ENCODE assay signal across 25 mouse cellular contexts in genomic region chr1:193733402-193733801, GRCm38 (mm10).
DNase-seq lines count a peak whose midpoint lies in the region; ATAC-seq and TF ChIP-seq lines count a peak whose summit lies in the region.
"Had no signal": no experiment of that assay in that cellular context is flagged by ENCODE, and none has a peak within 500 bp of the region (broad histone marks: within the 10 kb centered on the region; RNA-seq: fewer than 3 reads in every experiment).

No protein-coding gene starts in this region.

- TF ChIP-seq POLR2A in brain, embryonic 14.5 days (IDR thresholded peaks at IDR 0.05; ENCODE audit: borderline replicate concordance, extremely low read depth, insufficient read depth, insufficient read length, poor library complexity, severe bottlenecking), result no peak

- DNase-seq in midbrain, embryonic 10.5 days (ENCODE audit: low spot score), result no peak
- DNase-seq in adipocyte (ENCODE audit: low spot score), result peak; percentile 2
- DNase-seq in brain, embryonic 14.5 days (ENCODE audit: low read depth), result peak; percentile 57
- DNase-seq in testis, postnatal 14 days (ENCODE audit: low spot score), result no peak
- no peak for DNase-seq in Muller cell, postnatal 12 days (ENCODE audit: inconsistent ontology term)
- DNase-seq: adrenal gland, adult 2 months; adrenal gland, postnatal 36 days; cerebellum, adult 9-10 months; gastrocnemius, postnatal 14 days; kidney, adult 11 months; kidney, postnatal 25 days; right cerebral cortex, adult 18-20 months had no signal

- H3K4me2 ChIP-seq in forebrain, embryonic 13.5 days, result no peak overlapping the region
- no peak overlapping the region for H3K4me2 ChIP-seq in forebrain, embryonic 16.5 days (ENCODE audit: low read length)
- H3K4me2 ChIP-seq in midbrain, embryonic 16.5 days (ENCODE audit: low read length), result no peak overlapping the region
- H3K4me2 ChIP-seq: heart, embryonic 15.5 days; hindbrain, embryonic 15.5 days; kidney, embryonic 15.5 days; limb, embryonic 13.5 days; liver, embryonic 11.5 days; lung, embryonic 15.5 days had no signal

- H3K4me1 ChIP-seq in forebrain, embryonic 13.5 days, result peaks cover 49% of the 10 kb centered on the region
- H3K4me1 ChIP-seq in forebrain, embryonic 16.5 days (replicated peaks; ENCODE audit: control insufficient read depth, insufficient read depth, low read length), result peaks cover 26% of the 10 kb centered on the region
- peaks cover 57% of the 10 kb centered on the region for H3K4me1 ChIP-seq in midbrain, embryonic 10.5 days
- H3K4me1 ChIP-seq in midbrain, embryonic 16.5 days (ENCODE audit: control insufficient read depth, insufficient read depth, low read length), result peaks cover 19% of the 10 kb centered on the region
- H3K4me1 ChIP-seq: heart, embryonic 15.5 days; kidney, embryonic 15.5 days; lung, embryonic 15.5 days had no signal

- H3K9ac ChIP-seq in forebrain, embryonic 13.5 days, result no peak overlapping the region
- no peak overlapping the region for H3K9ac ChIP-seq in forebrain, embryonic 16.5 days (replicated peaks; ENCODE audit: low read depth, low read length)
- no peak overlapping the region for H3K9ac ChIP-seq in midbrain, embryonic 16.5 days (ENCODE audit: low read depth, low read length)
- H3K9ac ChIP-seq: heart, embryonic 15.5 days; hindbrain, embryonic 15.5 days; kidney, embryonic 15.5 days; limb, embryonic 13.5 days; lung, embryonic 15.5 days had no signal

- ATAC-seq in forebrain, embryonic 13.5 days, result no peak
- ATAC-seq in forebrain, embryonic 16.5 days, result no peak
- no peak for ATAC-seq in midbrain, embryonic 16.5 days
- ATAC-seq: CD4-positive, CD25-positive, alpha-beta regulatory T cell, adult 4 months; inflammation-experienced regulatory T-cells, adult 6 months had no signal

- H3K27ac ChIP-seq in forebrain, embryonic 13.5 days, result peak overlapping the region; percentile 57; the same call in 1 of the 2 replicates
- H3K27ac ChIP-seq in forebrain, embryonic 16.5 days (ENCODE audit: low read length), result no peak overlapping the region
- peak overlapping the region; percentile 42; the same call in 1 of the 2 replicates for H3K27ac ChIP-seq in midbrain, embryonic 10.5 days (replicated peaks)
- H3K27ac ChIP-seq in midbrain, embryonic 16.5 days (ENCODE audit: low read length), result no peak overlapping the region
- H3K27ac ChIP-seq: heart, embryonic 10.5 days; heart, embryonic 15.5 days; hindbrain, embryonic 15.5 days; kidney, embryonic 15.5 days; limb, embryonic 13.5 days; lung, embryonic 15.5 days had no signal

- no peaks in the 10 kb centered on the region for H3K9me3 ChIP-seq in forebrain, embryonic 13.5 days (replicated peaks)
- H3K9me3 ChIP-seq in forebrain, embryonic 16.5 days (ENCODE audit: control insufficient read depth, low read length), result no peaks in the 10 kb centered on the region
- no peaks in the 10 kb centered on the region for H3K9me3 ChIP-seq in midbrain, embryonic 10.5 days (replicated peaks)
- H3K9me3 ChIP-seq in midbrain, embryonic 16.5 days (replicated peaks; ENCODE audit: control insufficient read depth, low read length, poor library complexity, severe bottlenecking), result no peaks in the 10 kb centered on the region
- H3K9me3 ChIP-seq: heart, embryonic 10.5 days; heart, embryonic 15.5 days; hindbrain, embryonic 15.5 days; kidney, embryonic 15.5 days; limb, embryonic 13.5 days; lung, embryonic 15.5 days had no signal

- H3K27me3 ChIP-seq in forebrain, embryonic 13.5 days, result no peaks in the 10 kb centered on the region
- no peaks in the 10 kb centered on the region for H3K27me3 ChIP-seq in forebrain, embryonic 16.5 days (replicated peaks; ENCODE audit: control insufficient read depth, insufficient read depth, low read length)
- H3K27me3 ChIP-seq in midbrain, embryonic 10.5 days (ENCODE audit: low read depth, poor library complexity, severe bottlenecking), result peaks cover 18% of the 10 kb centered on the region
- peaks cover 2% of the 10 kb centered on the region; the same call in 1 of the 2 replicates for H3K27me3 ChIP-seq in midbrain, embryonic 16.5 days (ENCODE audit: control insufficient read depth, insufficient read depth, low read depth, low read length)
- H3K27me3 ChIP-seq: heart, embryonic 15.5 days; hindbrain, embryonic 15.5 days; kidney, embryonic 15.5 days; lung, embryonic 15.5 days had no signal

- WGBS in forebrain, embryonic 13.5 days, result 4% methylated on average over 5 of the region's 5 CpGs
- 3% methylated on average over 5 of the region's 5 CpGs for WGBS in forebrain, embryonic 16.5 days
- WGBS in midbrain, embryonic 10.5 days, result 3% methylated on average over 5 of the region's 5 CpGs
- 4% methylated on average over 5 of the region's 5 CpGs for WGBS in midbrain, embryonic 16.5 days

- H3K36me3 ChIP-seq in forebrain, embryonic 13.5 days (ENCODE audit: poor library complexity, severe bottlenecking), result no peaks in the 10 kb centered on the region
- H3K36me3 ChIP-seq in forebrain, embryonic 16.5 days (ENCODE audit: control insufficient read depth, insufficient read depth), result no peaks in the 10 kb centered on the region
- H3K36me3 ChIP-seq in midbrain, embryonic 10.5 days, result no peaks in the 10 kb centered on the region
- H3K36me3 ChIP-seq in midbrain, embryonic 16.5 days (ENCODE audit: control insufficient read depth, insufficient read depth, low read length), result no peaks in the 10 kb centered on the region
- H3K36me3 ChIP-seq: heart, embryonic 10.5 days; heart, embryonic 15.5 days; hindbrain, embryonic 15.5 days; kidney, embryonic 15.5 days; limb, embryonic 13.5 days; lung, embryonic 15.5 days had no signal

- TF ChIP-seq CTCF in brain, embryonic 14.5 days (IDR thresholded peaks at IDR 0.05; ENCODE audit: borderline replicate concordance, extremely low read depth, insufficient read depth, insufficient read length), result no peak

- H3K4me3 ChIP-seq in forebrain, embryonic 13.5 days, result no peak overlapping the region
- H3K4me3 ChIP-seq in forebrain, embryonic 16.5 days (replicated peaks; ENCODE audit: low read length), result no peak overlapping the region
- no peak overlapping the region for H3K4me3 ChIP-seq in midbrain, embryonic 10.5 days
- H3K4me3 ChIP-seq in midbrain, embryonic 16.5 days (ENCODE audit: low read depth, low read length), result no peak overlapping the region
- H3K4me3 ChIP-seq: erythroblast, embryonic 14.5 days; heart, embryonic 10.5 days; heart, embryonic 15.5 days; hindbrain, embryonic 15.5 days; kidney, embryonic 15.5 days; limb, embryonic 13.5 days; lung, embryonic 15.5 days had no signal

Comparison
In these comparisons a context has a peak if more than half of its experiments do, and no peak if none do; other contexts are left out.
1. H3K27ac ChIP-seq: peak in forebrain, embryonic 13.5 days (single experiment) and midbrain, embryonic 10.5 days (single experiment); none in forebrain, embryonic 16.5 days (single experiment) and midbrain, embryonic 16.5 days (single experiment).
2. DNase-seq: peak in adipocyte (single experiment) and brain, embryonic 14.5 days (single experiment); none in midbrain, embryonic 10.5 days (single experiment), testis, postnatal 14 days (single experiment) and Muller cell, postnatal 12 days (single experiment).